Mouse (Mus musculus) CH12.LX (cell line): ENCODE measurements around the gene Stag3. TPM values are rescaled to one million over a fixed set of nuclear protein-coding genes. Genes with fewer than 3 reads are reported as not detected.

ENCODE experiments used
- DNase-seq: peaks from one replicate; pipeline ENCODE4 v3.0.0-alpha.2; 2013; ENCODE audit errors: extremely low read depth
- H3K27ac ChIP-seq: 2 replicates; pipeline ENCODE4 v1.5.1; 2012; ENCODE audit warnings: low read depth, mild to moderate bottlenecking, control low read depth, moderate library complexity; ENCODE audit not compliant: insufficient read depth
- H3K27me3 ChIP-seq: replicated peaks from 2 replicates; pipeline ENCODE3; 2012; ENCODE audit warnings: inconsistent platforms
- H3K36me3 ChIP-seq, 2 experiments: replicated peaks in 1 of 2; 2 replicates each; pipeline versions ENCODE3 to v1.6.1; 2012; ENCODE audit warnings: inconsistent platforms in 1 of 2, low read length in 1 of 2, mild to moderate bottlenecking in 1 of 2, mixed read lengths in 1 of 2, moderate library complexity in 1 of 2; ENCODE audit not compliant: control insufficient read depth in 1 of 2, insufficient read depth in 1 of 2
- H3K4me1 ChIP-seq, 2 experiments: 2 replicates each; pipeline ENCODE4 v1.6.1; 2012; ENCODE audit warnings: inconsistent platforms in 1 of 2, moderate library complexity in 1 of 2; ENCODE audit not compliant: insufficient read depth in 2 of 2, control insufficient read depth in 1 of 2
- H3K4me2 ChIP-seq: 2 replicates; pipeline ENCODE4 v1.6.1; 2012; ENCODE audit warnings: low read depth, mild to moderate bottlenecking, control low read depth; ENCODE audit not compliant: poor library complexity, insufficient read depth, severe bottlenecking
- H3K4me3 ChIP-seq, 3 experiments: fragments of 150-350 bp in 1 of 3; sonication (generic) in 1 of 3; replicated peaks in 1 of 3; 2 replicates each; pipeline versions ENCODE3 to v1.5.1; 2011 to 2012; ENCODE audit warnings: low read depth in 2 of 3, low read length in 2 of 3, mild to moderate bottlenecking in 2 of 3, moderate library complexity in 2 of 3, control low read depth in 1 of 3, improper control_type of control experiment in 1 of 3, inconsistent platforms in 1 of 3, mixed read lengths in 1 of 3; ENCODE audit not compliant: poor library complexity in 1 of 3
- H3K79me2 ChIP-seq: replicated peaks from 2 replicates; pipeline ENCODE4 v1.6.1; 2012; ENCODE audit warnings: mild to moderate bottlenecking, moderate library complexity; ENCODE audit not compliant: control insufficient read depth, poor library complexity, insufficient read depth, severe bottlenecking; ENCODE audit errors: extremely low read depth
- H3K9ac ChIP-seq: 2 replicates; pipeline ENCODE4 v1.6.1; 2012; ENCODE audit warnings: low read depth, mild to moderate bottlenecking, control low read depth, moderate library complexity; ENCODE audit not compliant: insufficient read depth
- H3K9me3 ChIP-seq: replicated peaks from 2 replicates; pipeline ENCODE3; 2012; ENCODE audit warnings: low read length, inconsistent platforms, mixed read lengths
- BHLHE40 ChIP-seq: IDR thresholded peaks from 2 replicates; pipeline ENCODE4 v1.6.1; 2011; ENCODE audit warnings: mild to moderate bottlenecking, low read depth, low read length, improper control_type of control experiment
- CHD1 ChIP-seq: IDR thresholded peaks from 2 replicates; pipeline ENCODE4 v1.6.1; 2012; ENCODE audit warnings: low read depth, low read length, improper control_type of control experiment, inconsistent platforms
- EP300 ChIP-seq: IDR thresholded peaks from 2 replicates; pipeline ENCODE4 v1.6.1; 2011; ENCODE audit warnings: low read length, improper control_type of control experiment
- ETS1 ChIP-seq: conservative IDR thresholded peaks from 2 replicates; pipeline ENCODE4 v1.6.1; 2012; ENCODE audit warnings: low read depth, mild to moderate bottlenecking, inconsistent platforms, low read length, improper control_type of control experiment, moderate library complexity
- GABPA ChIP-seq: IDR thresholded peaks from 2 replicates; pipeline ENCODE4 v1.6.1; 2012; ENCODE audit warnings: low read depth, low read length, improper control_type of control experiment, inconsistent platforms; ENCODE audit not compliant: insufficient replicate concordance
- JUND ChIP-seq: conservative IDR thresholded peaks from 2 replicates; pipeline ENCODE4 v1.6.1; 2011; ENCODE audit warnings: low read depth, low read length, improper control_type of control experiment
- KAT2A ChIP-seq: IDR thresholded peaks from 2 replicates; pipeline ENCODE4 v1.6.1; 2012; ENCODE audit warnings: low read length, improper control_type of control experiment, inconsistent platforms; ENCODE audit not compliant: insufficient replicate concordance
- MAFK ChIP-seq: IDR thresholded peaks from 2 replicates; pipeline ENCODE4 v1.6.1; 2011; ENCODE audit warnings: low read length, improper control_type of control experiment; ENCODE audit not compliant: insufficient replicate concordance
- MAZ ChIP-seq: IDR thresholded peaks from 2 replicates; pipeline ENCODE4 v1.6.1; 2012; ENCODE audit warnings: low read depth, mild to moderate bottlenecking, inconsistent platforms, low read length, improper control_type of control experiment, moderate library complexity
- MEF2A ChIP-seq: IDR thresholded peaks from 2 replicates; pipeline ENCODE4 v1.6.1; 2014; ENCODE audit warnings: low read depth, mild to moderate bottlenecking, inconsistent platforms, low read length, improper control_type of control experiment, borderline replicate concordance
- MXI1 ChIP-seq: IDR thresholded peaks from 2 replicates; pipeline ENCODE4 v1.6.1; 2011; ENCODE audit warnings: mild to moderate bottlenecking, low read depth, low read length, improper control_type of control experiment
- NRF1 ChIP-seq: IDR thresholded peaks from 2 replicates; pipeline ENCODE4 v1.6.1; 2014; ENCODE audit warnings: low read depth, mild to moderate bottlenecking, inconsistent platforms, low read length, improper control_type of control experiment, moderate library complexity
- PAX5 ChIP-seq: IDR thresholded peaks from 2 replicates; pipeline ENCODE4 v1.6.1; 2012; ENCODE audit warnings: low read length, inconsistent platforms, mixed read lengths
- POLR2AphosphoS2 ChIP-seq: IDR thresholded peaks from 2 replicates; pipeline ENCODE4 v1.6.1; 2011; ENCODE audit warnings: low read depth, low read length, improper control_type of control experiment
- RAD21 ChIP-seq: IDR thresholded peaks from 2 replicates; pipeline ENCODE4 v1.6.1; 2011; ENCODE audit warnings: low read depth, mild to moderate bottlenecking, low read length, improper control_type of control experiment, moderate library complexity
- RCOR1 ChIP-seq: conservative IDR thresholded peaks from 2 replicates; pipeline ENCODE4 v1.6.1; 2012; ENCODE audit warnings: low read depth, mild to moderate bottlenecking, inconsistent platforms, low read length, improper control_type of control experiment
- USF1 ChIP-seq: IDR thresholded peaks from 2 replicates; pipeline ENCODE4 v1.6.1; 2014; ENCODE audit warnings: low read depth, mild to moderate bottlenecking, inconsistent platforms, low read length, improper control_type of control experiment
- ZNF384 ChIP-seq: IDR thresholded peaks from 2 replicates; pipeline ENCODE4 v1.6.1; 2012; ENCODE audit warnings: low read depth, low read length, improper control_type of control experiment, inconsistent platforms
- dilution Hi-C: fragments of 300-500 bp; cut with MboI; formaldehyde crosslinking; loops from 2 replicates; pipeline ENCODE4 v1.14.3; 2020; ENCODE audit warnings: low sequenced_read_pairs; ENCODE audit not compliant: extremely low pct_unique_long_range_greater_than_20kb, extremely low pct_ligation_motif_present
- in situ Hi-C: fragments of 300-500 bp; cut with MboI; formaldehyde crosslinking; loops from 3 replicates; pipeline ENCODE4 v1.14.3; 2019; ENCODE audit warnings: low sequenced_read_pairs, low pct_ligation_motif_present, low pct_unique_long_range_greater_than_20kb, mixed read lengths
- polyA plus RNA-seq: library from polyadenylated mRNA; unstranded; fragments of >175 nt; gene quantifications from 2 replicates; pipeline ENCODE4 v1.2.1, GENCODE M21; 2012; ENCODE audit warnings: low read depth; ENCODE audit not compliant: insufficient read length
- total RNA-seq, 2 experiments: library from RNA; depleted of rRNA; stranded (reverse); fragments of 300-350 nt in 1 of 2; fragments of >200 nt in 1 of 2; gene quantifications; 2 replicates each; pipeline ENCODE4 v1.2.3; 2012 to 2014

Stag3 gene
- total and polyA plus RNA-seq, 3 experiments: not detected

- H3K4me2 ChIP-seq: peak overlapping the region; percentile 73
- H3K4me1 ChIP-seq: peaks cover 8 to 50% of the 10 kb centered on the region in 2 experiments
- peak overlapping the region; percentile 86 for H3K9ac ChIP-seq
- no peak for DNase-seq
- H3K79me2 ChIP-seq: peaks cover 11% of the 10 kb centered on the region; the same call in 1 of the 2 replicates
- H3K4me3 ChIP-seq: peak overlapping the region; percentile 73 to 85 (median 80)
- dilution Hi-C loops: no loop called here
- H3K27ac ChIP-seq: no peak overlapping the region
- in situ Hi-C loops: no loop called here
- H3K9me3 ChIP-seq: no peaks in the 10 kb centered on the region
- H3K36me3 ChIP-seq: peaks cover 48 to 77% of the 10 kb centered on the region in 2 experiments
- H3K27me3 ChIP-seq: no peaks in the 10 kb centered on the region
- TF ChIP-seq RAD21 (no peak), GABPA (no peak), KAT2A (no peak), EP300 (no peak), MAFK (no peak), MXI1 (no peak), MAZ (no peak), PAX5 (no peak), POLR2AphosphoS2 (no peak), ETS1 (no peak), RCOR1 (no peak), JUND (no peak), BHLHE40 (no peak), MEF2A (no peak), USF1 (no peak), CHD1 (no peak), NRF1 (no peak), ZNF384 (no peak)
These were observed 17.3 kb upstream of the Stag3 start for GRCm38 (mm10) chr5:138262582-138263240.
